Mouse (Mus musculus): ENCODE data around the gene Gm773. TPM values are rescaled to one million over a fixed set of nuclear protein-coding genes. Genes with fewer than 3 reads are reported as not detected.
"Not testable (repeated sequence)": the region's sequence is repeated elsewhere in the genome, so short reads cannot be mapped to it uniquely, and the experiment has no call there.

Gene Gm773
- not detected for total RNA-seq (2021)

DNA sequence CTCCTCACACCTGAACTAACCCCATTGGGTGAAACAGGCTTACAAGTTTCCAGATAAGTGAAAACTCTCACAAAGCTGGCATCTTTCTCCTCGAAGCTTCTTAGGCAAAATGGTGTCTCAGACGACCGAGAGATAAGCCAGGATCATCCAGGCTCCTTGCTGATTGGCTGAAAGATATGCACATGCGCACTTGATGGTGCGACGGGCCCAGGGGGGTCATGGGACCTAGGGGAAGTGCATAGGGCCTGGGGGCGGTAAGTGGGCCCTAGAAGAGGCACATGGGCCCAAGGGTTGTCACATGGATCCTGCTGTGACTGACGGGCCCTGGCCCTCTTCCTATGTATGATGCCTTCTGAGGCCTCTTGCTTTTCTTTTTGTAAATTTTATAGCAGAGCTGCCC, at the start of gene Gm773:
Gm773 (minus strand) TSS at position 111 of the 400 bp plus-strand sequence.
- intact Hi-C loops (cut with DNase I), result no loop called here
- no peak for DNase-seq (ENCODE audit: low spot score)

DNA sequence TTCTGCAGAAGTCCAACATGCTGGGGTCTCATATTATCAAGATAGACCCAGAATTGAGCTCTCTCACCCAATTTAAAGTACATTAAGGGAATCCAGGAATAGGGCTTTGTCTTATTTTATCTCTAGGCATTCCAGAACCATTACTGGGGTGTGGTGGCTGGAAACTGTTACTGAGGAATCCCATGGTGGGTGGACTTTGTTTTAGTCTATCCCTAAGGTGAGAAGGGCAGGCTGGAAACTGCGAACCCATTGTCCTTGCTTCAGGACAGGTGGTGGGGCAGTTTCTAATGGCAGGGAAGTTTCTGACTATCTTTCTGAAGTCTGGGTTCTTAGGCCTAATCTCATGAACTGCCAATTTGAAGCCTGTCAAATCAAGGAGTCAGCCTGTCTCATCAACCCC, 26.2 kb downstream of the Gm773 start:
- DNase-seq (ENCODE audit: low spot score); intact Hi-C loops (cut with DNase I): not testable (repeated sequence)

DNA sequence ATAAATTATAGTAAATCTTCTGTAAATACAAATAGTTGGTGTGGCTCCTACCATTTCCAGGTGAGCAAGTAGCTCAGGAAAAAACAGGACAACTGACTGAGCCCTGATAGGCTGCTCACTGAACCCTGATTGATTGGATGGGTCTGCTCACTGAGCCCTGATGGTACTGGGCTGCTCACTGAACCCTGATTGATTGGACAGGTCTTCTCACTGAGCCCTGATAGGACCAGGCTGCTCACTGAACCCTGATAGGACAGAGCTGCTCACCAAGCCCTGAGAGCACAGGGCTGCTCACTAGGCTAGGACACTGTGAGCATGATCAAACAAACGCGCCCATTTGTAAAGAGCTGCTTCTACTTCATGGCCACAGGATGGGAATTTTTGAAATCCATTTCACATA, 61.3 kb downstream of the Gm773 start:
- DNase-seq (ENCODE audit: low spot score), result no peak
- intact Hi-C loops (cut with DNase I), result no loop called here

Other genes with a start within 250 kb of the Gm773 start
- gene 3830403N18Rik, start 76.3 kb downstream of the Gm773 start, total RNA-seq (2021), result 1 to 10 TPM in 1 of 2 experiments, under 1 TPM in 1; 0.81 to 1.4 TPM
- 1 to 10 TPM; 4.9 to 5.4 TPM for gene Zfp449, start 133.5 kb upstream of the Gm773 start, total RNA-seq (2021)
- gene Smim10l2a, start 161.7 kb upstream of the Gm773 start, total RNA-seq (2021), result under 1 TPM; 0.16 to 0.34 TPM
- 1 to 10 TPM in 1 of 2 experiments, not detected in 1; 2.3 TPM for gene Gm2174, start 235.1 kb upstream of the Gm773 start, total RNA-seq (2021)
- gene Ints6l, start 242.0 kb upstream of the Gm773 start, total RNA-seq (2021), result 1 to 10 TPM; 6.3 to 6.6 TPM

Data from heart, postnatal 25 days (tissue).